Mouse (Mus musculus): Measurements from ENCODE around the gene Adora2a.
"Not testable (repeated sequence)": the region's sequence is repeated elsewhere in the genome, so short reads cannot be mapped to it uniquely, and the experiment has no call there.

The Adora2a gene

DNA sequence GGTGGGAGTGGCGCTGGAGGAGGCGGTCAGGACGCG is at the start of gene Adora2a:
Gene Adora2a (plus strand): TSS at position 6 of the 36 bp plus-strand sequence.
- no peak for DNase-seq (ENCODE audit: low read depth, low spot score)

- DNase-seq (ENCODE audit: low read depth, low spot score) = no peak
Measured at GRCm38 (mm10) chr10:75273020-75273419, 43.7 kb upstream of the Adora2a start.

DNA sequence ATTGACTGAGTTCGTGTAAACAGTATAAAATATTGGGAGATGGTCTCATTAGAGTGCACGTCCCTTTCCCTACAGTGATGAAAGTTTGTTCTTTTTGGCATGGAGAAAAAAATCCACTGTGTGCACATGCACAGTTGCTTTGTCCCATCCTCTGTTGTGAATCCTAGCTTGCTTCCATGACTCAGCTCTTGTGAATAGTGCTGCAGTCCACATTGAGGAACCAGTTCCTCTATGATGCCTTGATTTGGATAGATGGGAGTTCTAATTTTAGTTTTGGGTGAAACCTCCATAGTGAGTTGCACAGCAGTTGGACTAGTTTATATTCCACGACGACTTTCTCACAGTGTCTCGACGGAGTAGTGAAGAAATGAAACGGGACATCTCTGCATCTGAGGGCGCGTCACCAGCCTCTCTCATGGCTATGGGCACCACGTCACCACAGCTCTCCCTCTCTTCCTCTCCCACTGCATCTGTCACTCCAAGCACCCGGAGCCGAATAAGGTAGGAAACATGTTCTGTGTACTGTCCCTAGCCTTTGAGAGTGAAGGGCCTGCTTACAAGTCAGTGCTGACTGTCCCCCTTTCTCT is 40.2 kb upstream of the Adora2a start:
- DNase-seq (ENCODE audit: low read depth, low spot score) = no peak

DNA sequence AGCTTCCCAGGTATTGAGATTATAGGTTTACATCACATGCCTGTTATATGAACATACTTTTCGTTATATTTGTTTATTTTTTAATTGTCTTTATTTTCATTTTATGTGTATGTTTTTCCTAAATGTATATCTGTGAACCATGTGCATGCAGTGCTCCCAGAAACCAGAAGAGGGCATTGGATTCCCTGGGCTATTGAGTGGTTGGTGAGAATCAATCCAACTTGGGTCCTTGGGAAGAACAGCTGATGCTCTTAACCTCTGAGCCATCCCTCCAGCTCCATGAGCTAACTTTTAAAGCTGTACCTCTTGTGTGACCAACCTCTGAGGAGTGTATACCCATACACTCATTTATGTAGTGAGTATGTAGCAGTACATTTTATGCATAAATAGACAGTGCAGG is 39.2 kb upstream of the Adora2a start:
- DNase-seq (ENCODE audit: low read depth, low spot score) = peak; percentile 9

- DNase-seq (ENCODE audit: low read depth, low spot score) = no peak
Measured at GRCm38 (mm10) chr10:75282648-75283047, 34.0 kb upstream of the Adora2a start.

DNA sequence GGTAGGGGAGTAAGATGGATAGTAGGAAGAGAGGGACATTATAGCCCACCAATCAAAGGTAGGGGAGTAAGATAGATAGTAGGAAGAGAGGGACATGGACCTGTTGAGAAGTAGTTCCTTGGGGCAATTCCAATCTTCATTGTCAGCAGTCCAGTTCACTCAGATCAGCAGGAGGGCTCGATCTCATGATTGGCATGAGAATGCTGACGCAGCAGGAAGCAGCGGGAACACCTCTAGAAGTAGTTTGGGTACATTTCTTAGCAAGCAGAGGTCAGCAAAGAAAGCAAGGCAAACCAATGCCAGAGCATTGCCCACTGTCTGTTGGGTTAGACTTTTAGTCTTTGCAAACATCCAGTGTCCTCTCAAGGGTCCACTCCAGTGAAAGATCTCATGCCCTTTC is 32.9 kb upstream of the Adora2a start:
- DNase-seq (ENCODE audit: low read depth, low spot score) = no peak

- DNase-seq (ENCODE audit: low read depth, low spot score) = no peak
Measured at GRCm38 (mm10) chr10:75288579-75288978, 28.1 kb upstream of the Adora2a start.

- DNase-seq (ENCODE audit: low read depth, low spot score) = no peak
Measured at GRCm38 (mm10) chr10:75289392-75289791, 27.3 kb upstream of the Adora2a start.

DNA sequence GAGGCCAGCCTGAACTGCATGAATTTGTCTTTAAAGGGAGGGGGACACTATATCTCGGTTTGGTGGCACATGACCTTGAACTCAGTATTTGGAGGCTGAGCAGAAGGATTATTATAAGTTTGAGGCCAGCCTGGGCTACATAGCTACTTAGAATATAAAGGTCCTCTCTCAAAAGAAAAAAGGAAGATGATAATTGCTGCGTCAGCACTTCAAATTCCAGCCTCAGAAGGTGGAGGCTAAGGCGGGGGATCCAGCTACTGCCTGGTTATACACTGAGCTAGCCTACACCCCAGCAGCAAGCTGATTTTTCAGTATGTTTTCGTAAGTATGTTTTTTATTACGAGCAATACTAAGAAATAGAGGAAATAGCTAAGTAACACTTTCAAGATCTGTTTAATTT is 26.0 kb upstream of the Adora2a start:
- DNase-seq (ENCODE audit: low read depth, low spot score) = no peak

DNA sequence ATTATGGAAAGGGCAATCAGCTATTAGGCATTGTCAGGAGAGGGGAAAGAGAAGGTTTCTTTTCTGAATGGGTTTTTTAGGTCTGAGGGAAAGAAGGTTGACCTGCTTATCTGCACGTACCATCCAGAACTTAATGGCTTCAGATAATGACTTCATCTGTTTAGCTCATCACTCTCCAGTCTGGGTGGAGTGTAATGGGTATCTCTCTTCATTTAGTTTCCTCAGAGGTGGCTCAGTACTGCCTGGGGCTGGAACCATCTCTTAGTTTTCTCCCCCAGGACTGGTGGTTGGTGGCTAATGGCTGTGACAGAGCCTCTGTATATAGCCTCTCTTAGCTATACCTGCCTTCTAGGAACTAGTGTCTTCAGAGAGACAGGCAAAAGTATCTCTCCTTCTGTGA is 25.3 kb upstream of the Adora2a start:
- DNase-seq (ENCODE audit: low read depth, low spot score) = no peak

DNA sequence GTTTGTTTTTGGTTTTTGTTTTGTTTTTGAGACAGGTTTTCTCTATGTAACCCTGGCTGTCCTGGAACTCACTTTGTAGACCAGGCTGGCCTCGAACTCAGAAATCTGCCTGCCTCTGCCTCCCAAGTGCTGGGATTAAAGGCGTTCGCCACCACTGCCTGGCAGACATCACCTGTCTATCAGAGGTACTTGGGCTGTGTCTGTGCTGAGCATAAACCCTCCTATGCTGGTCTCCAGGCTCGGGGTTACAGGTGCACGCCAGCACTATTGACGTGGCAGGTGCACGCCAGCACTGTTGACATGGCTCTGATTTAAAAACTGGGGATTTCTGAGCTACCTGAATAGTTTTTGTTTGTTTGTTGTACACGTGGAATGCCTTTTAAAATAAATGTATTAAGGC is 24.5 kb upstream of the Adora2a start:
- DNase-seq (ENCODE audit: low read depth, low spot score) = not testable (repeated sequence)

GRCm38 (mm10) chr10:75293288-75293687 is 23.4 kb upstream of the Adora2a start:
- no peak for DNase-seq (ENCODE audit: low read depth, low spot score)

DNA sequence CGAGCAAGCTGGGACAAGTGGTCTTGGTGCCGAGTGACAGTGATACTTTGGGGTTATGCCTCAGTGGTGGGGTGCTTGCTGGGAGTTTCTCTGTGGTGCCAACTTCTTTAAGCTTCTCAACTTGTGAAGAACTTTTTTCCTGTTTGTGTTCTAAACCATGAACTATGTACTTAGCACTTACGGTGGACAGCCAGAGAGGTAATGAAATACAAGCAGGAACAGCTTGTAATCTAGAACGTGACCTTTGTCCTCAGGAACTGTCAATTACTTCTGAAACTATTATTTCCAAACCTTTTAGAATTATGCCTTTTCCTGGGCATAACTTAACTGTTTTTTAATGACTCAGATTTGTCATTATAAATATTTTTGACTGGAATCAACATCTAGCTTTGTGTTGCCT is 22.3 kb upstream of the Adora2a start:
- no peak for DNase-seq (ENCODE audit: low read depth, low spot score)

DNA sequence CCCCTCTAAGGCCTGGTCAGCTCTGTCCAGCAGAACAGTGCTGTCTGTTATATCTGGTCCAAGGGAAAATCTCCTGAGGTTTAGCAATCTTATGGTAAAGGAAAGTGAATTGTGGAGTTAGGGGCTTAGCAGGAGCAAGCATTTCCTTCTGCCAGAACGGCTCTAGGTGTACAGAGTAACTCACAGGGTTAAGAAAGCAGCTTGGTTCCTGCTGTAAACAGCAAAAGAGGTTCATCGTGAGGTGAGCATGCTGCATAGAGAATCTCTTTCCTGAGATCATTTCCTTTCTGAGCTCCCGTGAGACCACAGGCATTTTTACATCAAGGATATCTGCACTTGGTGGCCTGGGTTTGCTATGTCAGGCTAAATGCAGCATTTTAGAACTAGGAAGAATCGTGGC is 21.8 kb upstream of the Adora2a start:
- no peak for DNase-seq (ENCODE audit: low read depth, low spot score)

DNA sequence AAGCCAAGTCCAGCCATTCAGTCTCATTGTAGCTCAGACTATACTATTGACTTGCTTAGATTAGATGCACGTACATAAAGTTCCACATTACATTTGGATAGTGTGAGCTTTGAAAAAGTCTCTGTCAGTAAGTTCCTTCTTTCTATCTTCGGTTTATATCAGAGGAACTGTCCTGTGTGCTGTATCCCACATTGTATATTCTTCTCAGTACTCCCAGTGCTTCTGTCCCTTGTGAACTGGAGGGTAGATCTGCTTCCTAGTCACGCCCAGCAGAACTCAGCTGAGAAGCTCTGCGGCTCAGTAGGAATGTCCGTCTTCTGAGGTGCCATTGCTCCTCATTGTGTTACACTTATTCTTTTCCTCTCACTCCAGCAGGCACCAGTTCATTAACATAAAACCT is 18.1 kb upstream of the Adora2a start:
- no peak for DNase-seq (ENCODE audit: low read depth, low spot score)

DNA sequence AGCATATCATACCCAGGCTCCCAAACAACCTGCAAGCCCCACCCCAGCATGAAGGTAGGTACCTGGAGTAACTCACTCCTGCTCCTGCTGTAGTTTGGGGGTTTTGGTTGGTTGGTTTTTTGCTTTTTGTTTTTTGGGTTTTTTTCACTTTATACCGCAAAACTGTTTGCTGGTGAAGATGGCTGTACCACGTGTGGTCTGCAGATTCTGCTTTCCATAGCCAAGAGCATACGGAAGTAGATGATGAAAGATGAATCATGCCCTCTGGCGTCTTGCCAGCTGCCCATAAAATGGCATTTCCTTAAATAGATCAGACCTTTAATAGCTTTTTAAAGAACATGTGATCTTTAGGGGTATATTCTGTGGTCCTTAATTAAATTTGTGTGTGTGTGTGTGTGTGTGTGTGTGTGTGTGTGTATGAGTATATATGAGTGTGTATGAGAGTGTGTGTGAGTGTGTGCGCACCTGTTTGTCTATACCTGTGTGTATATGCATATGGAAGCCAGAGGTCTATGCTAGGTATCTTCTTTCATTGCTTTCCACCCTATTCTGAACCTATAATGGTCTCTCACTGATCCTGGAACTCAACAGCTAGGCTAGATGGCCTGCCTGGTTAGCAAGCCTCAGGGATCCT is 16.8 kb upstream of the Adora2a start:
- DNase-seq (ENCODE audit: low read depth, low spot score) = no peak

- DNase-seq (ENCODE audit: low read depth, low spot score) = no peak
Measured at GRCm38 (mm10) chr10:75301195-75301806, 15.4 kb upstream of the Adora2a start.

DNA sequence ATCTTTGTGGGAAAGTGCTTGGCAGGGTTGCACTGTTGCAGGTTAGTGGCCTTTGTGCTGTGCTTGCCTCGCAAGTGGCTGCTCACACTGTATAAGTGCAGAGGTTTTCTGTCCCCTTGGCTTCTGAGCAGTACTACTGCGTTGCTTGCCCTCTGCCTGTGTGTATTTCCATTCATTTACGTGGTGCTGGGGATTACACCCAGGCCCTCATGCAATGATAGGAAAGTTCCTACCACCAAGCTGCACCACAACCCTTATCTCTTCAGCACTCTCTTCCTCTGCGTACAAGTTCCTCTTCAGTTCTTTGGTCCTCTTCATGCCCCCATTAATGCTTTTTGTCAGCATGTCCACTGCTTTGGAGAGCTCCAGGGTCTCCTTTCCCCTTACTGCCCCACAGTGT is 14.7 kb upstream of the Adora2a start:
- DNase-seq (ENCODE audit: low read depth, low spot score) = no peak

DNA sequence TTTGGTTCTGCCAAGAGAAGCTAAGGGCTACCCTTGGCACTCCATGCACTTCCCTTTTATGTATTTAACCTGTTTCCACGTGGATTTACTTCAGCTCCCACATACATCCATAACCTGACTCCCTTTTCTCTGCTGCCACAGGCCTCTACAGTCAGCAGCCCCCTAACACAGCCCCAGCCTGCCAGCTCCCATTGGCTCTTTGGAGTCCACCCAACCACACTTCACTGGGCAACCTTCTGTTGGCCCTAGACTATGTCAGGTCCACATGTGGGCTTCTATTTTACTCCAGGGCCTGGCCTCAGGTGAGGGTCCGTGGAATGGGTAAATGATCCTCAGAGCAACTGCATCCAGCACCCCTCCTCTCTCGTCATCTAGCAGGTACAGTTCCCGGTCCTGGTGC is 14.1 kb upstream of the Adora2a start:
- no peak for DNase-seq (ENCODE audit: low read depth, low spot score)

GRCm38 (mm10) chr10:75303324-75304048 is 13.2 kb upstream of the Adora2a start:
- DNase-seq (ENCODE audit: low read depth, low spot score) = no peak

- no peak for DNase-seq (ENCODE audit: low read depth, low spot score)
Measured at GRCm38 (mm10) chr10:75304049-75304405, 12.7 kb upstream of the Adora2a start.

DNA sequence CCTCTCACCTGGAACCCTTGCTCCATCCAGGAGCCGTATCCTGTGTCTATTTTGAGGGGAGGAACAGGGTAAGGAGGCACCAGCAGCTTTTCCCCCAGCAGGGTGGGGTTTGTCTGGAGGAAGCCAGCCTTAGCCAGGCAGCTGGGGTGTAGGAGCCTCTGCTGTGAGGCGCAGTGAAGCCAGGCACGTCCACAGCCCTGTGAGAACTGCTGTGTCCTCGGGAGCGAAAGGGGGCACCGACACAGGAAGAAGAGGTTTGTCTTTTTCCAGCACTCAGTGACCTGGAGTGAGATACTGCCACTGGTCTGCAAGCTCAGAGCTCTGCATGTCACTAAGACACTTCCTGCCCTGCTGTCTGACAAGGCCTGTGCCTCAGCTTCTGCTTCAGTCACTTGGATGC is 12.3 kb upstream of the Adora2a start:
- DNase-seq (ENCODE audit: low read depth, low spot score) = no peak

- DNase-seq (ENCODE audit: low read depth, low spot score) = no peak
Measured at GRCm38 (mm10) chr10:75307130-75307529, 9.5 kb upstream of the Adora2a start.

DNA sequence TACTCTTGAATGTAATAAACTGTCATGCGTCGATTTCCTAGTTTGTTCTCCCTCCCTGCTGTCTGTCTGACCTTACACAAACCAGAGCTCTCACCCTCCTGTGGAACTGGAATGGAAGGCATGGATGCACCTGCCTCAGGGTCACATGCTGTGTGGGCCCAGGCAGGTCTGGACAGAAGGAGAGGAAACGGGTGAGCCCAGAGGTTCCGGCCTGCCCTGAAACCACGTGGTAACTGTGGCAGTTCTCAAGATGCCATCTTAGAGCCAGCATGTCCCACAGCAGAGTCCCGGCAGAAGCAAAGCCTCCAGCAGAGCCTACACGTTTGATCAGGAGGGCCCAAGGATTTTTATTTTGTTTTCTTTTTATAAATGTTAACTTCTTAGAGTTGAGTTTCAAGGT is 4.3 kb upstream of the Adora2a start:
- DNase-seq (ENCODE audit: low read depth, low spot score) = no peak
